Mouse (Mus musculus) granulocyte monocyte progenitor cell, adult 5-6 weeks (primary cell): ENCODE data around the gene Spdye4a. TPM values are rescaled to one million over a fixed set of nuclear protein-coding genes. Genes with fewer than 3 reads are reported as not detected.
"Not testable (repeated sequence)": the region's sequence is repeated elsewhere in the genome, so short reads cannot be mapped to it uniquely, and the experiment has no call there.

Experiments
- ATAC-seq: replicated peaks from 2 replicates; pipeline ENCODE4 v1.8.0; 2016; ENCODE audit warnings: mild to moderate bottlenecking, moderate TSS enrichment, inconsistent platforms; ENCODE audit not compliant: poor library complexity, severe bottlenecking
- total RNA-seq, 2 experiments: library from RNA; stranded (forward) in 1 of 2; stranded (reverse) in 1 of 2; fragments of 200-712, 200-1000 nt in 1 of 2; fragments of >200 nt in 1 of 2; fragmentation: Nextera tagmentation in 1 of 2; gene quantifications; 2 replicates each; pipeline ENCODE4 v1.2.3; 2014 to 2017

The Spdye4a gene
- total RNA-seq, 2 experiments from 2014 or later: not detected

DNA sequence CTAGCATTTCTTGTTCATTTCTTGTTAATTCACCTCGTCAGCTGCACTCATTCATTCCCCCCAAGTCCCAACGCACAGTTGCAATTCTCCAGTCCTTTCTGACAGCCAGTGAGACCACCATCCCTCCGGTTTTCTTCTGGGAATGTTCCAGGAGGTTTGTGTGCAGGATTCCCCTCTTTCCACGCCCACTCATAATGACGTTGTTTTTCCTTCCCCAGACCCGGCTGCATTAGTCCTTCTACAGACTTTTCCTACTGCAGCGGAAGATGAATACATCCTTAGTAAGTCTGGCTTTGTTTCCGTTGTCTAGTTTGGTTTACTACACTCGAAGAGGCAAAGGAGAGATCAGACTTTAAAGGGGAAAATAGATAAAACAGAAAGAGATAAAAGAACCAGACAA lies 9.3 kb upstream of the Spdye4a start:
- no peak for ATAC-seq

DNA sequence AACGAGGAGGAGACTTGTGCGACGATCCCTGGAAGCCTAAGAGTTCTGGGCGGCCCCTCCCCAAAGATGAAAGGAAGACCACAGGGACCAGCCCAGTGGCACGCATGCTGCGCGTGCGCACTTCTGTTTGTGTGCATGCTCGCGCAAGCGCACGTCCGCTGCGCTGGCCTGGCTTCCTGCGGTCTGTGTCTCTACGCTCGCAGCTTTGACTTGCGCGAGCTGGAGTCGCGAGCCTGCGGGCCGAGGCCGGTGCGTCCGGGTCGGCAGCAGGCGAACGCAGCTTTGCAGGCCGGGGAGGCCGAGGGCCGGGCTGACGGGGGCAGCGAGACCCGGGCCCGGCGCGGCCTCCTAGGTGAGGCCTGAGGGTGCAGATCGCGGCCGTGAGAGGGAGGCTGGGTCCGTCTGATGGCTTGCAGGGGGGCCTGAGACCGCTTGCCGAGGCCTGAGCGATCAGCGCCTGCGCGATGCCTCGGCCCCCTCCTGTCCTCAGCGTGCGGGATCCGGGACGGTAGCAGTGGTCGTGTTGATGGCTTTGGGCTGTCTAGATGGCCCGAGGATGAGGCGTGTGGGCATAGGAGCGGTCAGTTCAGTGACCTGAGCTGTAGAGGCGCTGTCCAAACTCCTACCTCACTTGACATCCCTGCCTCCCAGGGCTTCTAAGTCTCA lies 8.5 kb upstream of the Spdye4a start, which contains the start of gene Zfp12:
Zfp12 (plus strand) TSS at position 136 of the 666 bp plus-strand sequence.
- peak; percentile 93 for ATAC-seq

DNA sequence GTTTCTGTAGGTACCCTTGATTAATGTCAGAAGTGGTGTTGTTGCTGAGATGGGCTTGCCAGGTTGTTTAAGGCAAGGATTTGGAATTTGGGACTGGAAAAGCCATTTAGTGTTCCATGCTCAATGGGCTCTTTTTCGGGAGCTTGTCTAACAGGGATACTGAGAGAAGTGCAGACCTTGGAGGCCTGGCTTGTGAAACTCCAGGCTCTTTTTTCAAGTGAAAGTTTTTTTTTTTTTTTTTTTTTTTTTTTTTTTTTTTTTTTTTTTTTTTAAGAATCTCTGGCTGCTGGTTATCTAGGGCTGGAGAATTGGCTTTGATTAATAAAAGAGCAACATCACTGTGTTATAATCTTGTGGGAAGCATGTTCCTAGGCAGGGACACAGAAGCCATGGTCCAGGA lies 4.4 kb downstream of the Spdye4a start:
- ATAC-seq: no peak

DNA sequence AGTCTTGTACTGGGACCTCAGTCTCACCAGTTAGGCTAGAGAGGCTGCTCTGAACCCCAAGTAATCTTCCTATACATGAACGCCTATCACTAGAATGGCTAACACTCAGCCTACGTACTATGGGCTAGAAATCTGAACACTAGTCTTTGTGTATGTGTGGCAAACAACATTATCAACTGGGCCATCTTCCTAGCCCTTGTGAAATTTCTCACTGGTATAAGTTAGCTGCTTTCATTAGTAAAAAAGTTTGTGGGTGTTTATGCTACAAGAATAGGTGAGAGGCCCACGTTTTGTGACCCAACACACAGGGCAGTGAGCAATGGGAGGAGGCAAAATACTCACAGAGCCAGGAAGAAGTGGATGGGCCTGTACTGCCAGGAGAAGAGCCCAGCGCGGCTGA lies 5.7 kb downstream of the Spdye4a start:
- ATAC-seq: no peak

DNA sequence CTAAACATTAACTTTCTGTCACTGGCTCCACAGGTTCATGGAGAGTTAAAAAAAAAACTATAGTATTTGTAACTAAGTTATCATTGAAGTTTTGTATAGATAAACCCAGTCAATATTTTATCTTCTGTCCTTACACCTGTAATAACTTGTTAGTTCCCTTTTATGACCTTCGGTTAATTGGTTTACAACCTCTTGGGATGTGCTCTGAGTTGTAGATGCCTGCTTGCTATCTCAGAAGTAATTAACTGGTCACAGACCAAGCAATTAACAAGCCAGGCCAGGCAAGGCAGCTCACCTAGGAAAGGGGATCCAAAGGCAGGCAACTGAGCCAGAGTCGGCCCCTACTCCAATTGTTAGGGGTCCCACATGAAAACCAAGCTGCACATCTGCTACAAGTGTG lies 12.9 kb downstream of the Spdye4a start:
- ATAC-seq: no peak

DNA sequence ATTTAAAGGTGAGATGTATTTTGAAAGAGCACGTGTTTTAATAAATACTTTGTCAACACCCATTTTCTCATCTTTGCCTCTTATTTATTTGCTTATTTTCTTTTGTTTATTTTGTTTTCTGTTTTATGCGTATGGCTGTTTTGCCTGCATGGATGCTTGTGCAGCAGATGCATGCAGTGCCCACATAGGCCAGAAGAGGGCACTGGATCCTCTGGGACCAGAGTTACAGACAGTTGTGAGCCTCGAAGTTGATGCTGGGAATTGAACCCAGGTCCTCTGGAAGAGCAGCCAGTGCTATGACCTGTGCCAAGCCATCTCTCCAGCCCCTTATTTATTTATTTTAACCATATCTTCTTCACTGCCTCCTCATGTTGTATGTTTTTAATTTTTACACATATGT lies 21.7 kb downstream of the Spdye4a start:
- ATAC-seq: no peak

DNA sequence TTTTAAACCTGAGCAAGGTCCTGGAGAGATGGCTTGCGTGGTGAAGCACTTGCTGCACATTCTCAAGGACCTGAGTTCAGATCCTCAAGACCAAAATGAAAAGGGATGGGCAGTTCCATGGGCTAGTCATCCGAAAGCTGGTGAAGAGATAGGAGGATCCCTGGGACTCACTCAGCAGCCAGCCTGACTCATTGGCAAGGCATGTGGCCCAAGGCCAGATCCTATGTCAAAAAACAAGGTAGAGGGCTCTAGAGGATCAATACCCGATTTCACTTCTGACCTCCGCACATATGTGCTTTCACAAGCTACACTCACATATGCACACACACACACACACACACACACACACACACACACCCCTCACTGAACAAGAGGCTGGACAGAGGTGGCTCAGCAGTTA lies 30.2 kb downstream of the Spdye4a start:
- no peak for ATAC-seq

DNA sequence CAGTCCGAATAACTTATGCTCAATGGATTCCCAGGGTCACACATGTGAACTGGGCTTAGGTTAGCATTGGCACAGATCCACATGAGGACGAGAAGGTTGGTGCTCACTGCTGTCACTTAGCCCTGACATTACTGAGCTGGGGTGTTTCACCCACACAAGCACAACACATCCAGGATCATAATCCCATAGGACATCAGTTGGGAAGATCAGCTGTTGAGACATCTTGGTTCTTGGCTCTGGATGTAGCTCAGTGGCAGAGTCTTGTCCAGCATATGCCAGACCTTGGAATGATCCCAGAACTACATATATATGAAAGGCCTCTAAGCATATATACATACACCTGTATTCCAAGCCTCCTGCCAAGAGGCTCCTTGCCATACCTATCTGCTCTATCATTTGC lies 31.5 kb downstream of the Spdye4a start:
- no peak for ATAC-seq

DNA sequence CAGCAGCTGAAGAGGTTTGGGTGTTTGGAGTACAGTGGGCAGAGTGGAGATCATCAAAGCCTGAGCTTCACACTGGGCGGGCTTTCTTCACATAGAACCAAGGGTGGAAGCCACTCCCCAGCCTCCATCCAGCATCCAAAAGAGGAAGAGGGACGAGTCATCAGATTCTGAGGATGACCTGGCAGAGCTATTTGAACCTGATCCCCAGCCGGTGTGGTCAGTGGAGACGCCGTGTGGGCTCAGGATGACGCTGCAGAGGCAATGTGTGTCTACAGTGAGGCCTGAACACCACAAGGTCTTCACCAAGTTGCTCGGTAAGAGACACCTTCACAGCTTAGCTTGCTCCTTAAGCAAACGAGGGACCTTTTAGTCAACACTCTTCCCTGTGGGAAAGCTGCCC lies 31.9 kb downstream of the Spdye4a start:
- 0 out of 2 replicates have a peak, but pooled peaks have one; percentile 35 for ATAC-seq

DNA sequence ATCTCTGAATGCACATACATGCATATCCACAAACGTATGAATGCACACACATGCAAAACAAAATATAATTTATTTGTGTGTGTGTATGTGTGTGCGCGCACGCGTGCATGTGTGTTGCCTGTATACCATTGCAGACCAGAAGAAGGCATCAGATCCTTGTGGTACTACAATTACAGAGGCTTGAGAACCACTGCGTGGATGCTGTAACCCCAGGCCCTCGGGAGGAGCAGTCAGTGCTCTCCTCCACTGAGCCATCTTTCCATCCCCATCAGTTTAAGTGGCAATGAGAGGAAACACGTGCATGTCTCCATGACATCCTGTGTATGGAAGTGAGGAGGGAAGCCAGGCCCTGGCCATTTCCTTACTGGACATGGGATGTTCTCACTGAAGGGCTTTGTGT lies 33.9 kb downstream of the Spdye4a start:
- ATAC-seq: no peak

DNA sequence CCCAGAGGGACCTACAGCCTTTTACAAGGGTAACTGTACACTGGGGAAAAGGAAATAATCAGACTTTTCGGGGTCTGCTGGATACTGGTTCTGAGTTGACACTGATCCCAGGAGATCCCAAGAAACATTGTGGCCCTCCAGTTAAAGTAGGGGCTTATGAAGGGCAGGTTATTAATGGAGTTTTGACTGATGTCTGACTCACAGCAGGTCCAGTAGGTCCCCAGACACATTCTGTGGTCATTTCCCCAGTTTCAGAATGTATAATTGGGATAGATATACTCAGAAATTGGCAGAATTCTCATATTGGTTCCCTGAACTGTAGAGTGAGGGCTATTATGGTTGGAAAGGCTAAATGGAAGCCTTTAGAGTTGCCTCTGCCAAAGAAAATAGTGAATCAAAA lies 38.7 kb downstream of the Spdye4a start:
- not testable (repeated sequence) for ATAC-seq

DNA sequence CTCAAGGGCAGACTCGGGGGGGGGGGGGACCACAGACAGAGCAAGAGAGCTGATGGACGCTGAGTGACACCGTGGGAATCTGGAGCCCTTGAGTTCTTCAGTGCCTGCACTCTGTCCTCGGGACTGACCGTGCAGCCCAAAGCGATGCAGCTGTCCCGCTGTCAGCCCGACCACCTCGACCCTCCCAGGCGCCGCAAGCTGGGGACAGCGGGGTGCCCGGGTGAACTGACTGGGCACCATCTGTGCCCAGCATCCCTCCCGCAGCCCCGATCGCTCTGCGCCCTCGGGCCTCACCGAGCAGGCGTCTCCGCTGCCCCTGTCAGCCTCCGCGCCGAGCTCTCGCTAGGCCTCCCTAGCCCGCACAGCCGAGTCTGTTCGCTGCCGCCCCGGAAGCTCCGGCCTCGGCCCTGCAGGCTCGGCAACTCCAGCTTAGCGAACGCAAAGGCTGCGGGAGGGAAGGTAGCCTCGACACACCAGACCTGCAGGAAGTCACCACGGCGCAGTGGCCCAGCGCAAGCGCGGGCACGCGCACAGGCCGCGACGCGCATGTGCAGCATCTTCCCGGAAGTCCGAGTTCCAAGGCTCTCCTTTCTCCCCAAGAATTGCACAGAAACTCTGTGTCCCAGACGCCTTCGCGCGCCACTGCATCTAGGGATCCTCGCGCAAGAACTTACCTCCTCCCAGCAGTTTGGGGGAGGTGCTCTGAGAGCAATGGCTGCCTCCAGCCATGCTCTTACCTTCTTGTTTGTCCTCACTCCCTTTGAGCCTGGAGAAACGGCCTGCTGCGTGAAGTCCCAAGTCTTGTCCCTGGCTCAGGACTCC lies 46.2 kb downstream of the Spdye4a start, which contains the start of the genes Rbak and Spdye4b:
Rbak (minus strand) TSS at position 521 of the 822 bp plus-strand sequence.
Spdye4b (plus strand) TSS at position 763 of the 822 bp plus-strand sequence.
- peak; percentile 92 for ATAC-seq

DNA sequence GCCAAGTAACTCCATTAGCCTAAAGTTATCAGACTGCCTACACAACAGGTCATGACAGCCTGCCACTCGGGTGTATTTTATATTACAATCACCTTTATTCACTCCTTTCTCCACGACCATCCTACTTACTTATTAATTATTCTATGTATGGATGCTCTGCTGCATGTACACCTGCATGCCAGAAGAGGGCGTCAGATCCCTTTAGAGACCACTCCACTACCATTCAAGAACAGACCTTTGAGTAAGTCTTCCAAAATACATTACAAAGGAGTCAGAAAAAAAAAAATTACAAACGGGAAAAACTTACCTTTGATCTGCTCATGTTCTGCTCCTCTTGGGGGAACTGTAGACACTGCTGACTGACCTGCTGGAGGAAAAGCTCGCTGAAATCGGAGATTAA lies 47.5 kb downstream of the Spdye4a start:
- no peak for ATAC-seq

DNA sequence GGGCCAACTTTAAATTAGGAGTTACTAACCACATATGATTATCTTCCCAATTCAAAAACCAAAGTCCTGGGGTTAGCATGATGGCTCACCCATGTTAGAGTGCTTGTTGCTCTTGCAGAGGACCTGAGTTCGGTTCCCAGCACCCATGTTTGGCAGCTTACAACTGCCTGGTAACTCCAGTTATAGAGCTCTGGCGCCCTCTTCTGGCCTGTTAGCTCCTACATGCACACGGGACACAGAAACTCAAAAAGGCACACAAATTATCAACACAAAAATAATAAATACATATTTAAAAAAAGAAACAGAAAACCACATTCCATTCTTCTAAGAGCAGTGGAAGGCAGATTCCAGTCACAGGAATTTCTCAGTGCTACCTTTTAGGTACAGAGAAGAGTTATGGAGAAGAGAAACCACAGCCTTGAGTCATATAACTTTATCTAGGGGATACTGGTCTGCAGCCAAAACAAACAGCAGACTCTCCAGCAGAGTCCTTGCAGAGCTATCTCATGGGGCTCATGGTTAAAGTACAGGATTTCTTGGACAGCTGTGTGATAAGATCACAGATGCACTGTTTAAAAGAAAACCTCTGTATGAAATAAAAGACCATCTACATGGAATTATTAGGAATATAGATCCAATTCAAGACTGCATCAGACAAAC lies 49.0 kb downstream of the Spdye4a start:
- ATAC-seq: no peak

DNA sequence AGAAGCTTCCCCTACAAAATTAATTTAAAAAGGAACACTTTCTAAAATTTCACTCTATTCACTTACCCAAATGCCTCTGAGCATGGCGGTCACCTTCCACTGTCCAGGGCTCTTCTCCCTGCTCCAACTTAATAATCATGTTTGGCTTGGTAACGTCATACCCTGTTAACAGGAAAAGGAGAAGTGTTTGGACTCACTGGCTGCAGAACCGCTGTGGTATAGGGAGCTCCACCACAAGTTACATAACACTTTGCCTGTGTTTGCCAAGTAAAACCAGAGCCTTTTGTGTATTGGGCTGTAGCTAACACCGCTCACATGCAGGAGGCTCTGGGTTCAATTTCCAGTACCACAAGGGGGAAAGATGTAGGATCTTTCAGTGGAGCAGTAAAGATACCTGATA lies 50.7 kb downstream of the Spdye4a start:
- peak; percentile 71 for ATAC-seq

Other genes starting within 250 kb of the Spdye4a start
- 41.1 and 42.5 TPM in 2 replicates for gene Rnf216, start 113.9 kb downstream of the Spdye4a start, total RNA-seq (2014; fragmentation: Nextera tagmentation)
- 33.1 and 37.3 TPM in 2 replicates for gene Rnf216, start 113.9 kb downstream of the Spdye4a start, total RNA-seq (2017)
- gene Olfr718-ps1, start 79.3 kb downstream of the Spdye4a start, total RNA-seq (2014; fragmentation: Nextera tagmentation): 0.19 TPM in 1 of 2 replicates, not detected in the other
- not detected in 2 replicates for gene Olfr718-ps1, start 79.3 kb downstream of the Spdye4a start, total RNA-seq (2017)
- gene Rbak, start 46.1 kb downstream of the Spdye4a start, total RNA-seq (2014; fragmentation: Nextera tagmentation): 7.9 and 10.9 TPM in 2 replicates
- gene Rbak, start 46.1 kb downstream of the Spdye4a start, total RNA-seq (2017): 10.3 and 14.3 TPM in 2 replicates
- gene Spdye4b, start 45.9 kb downstream of the Spdye4a start, total RNA-seq (2014; fragmentation: Nextera tagmentation): not detected in 2 replicates
- gene Spdye4b, start 45.9 kb downstream of the Spdye4a start, total RNA-seq (2017): not detected in 2 replicates
- 7.6 and 8.6 TPM in 2 replicates for gene Zfp12, start 8.3 kb upstream of the Spdye4a start, total RNA-seq (2014; fragmentation: Nextera tagmentation)
- gene Zfp12, start 8.3 kb upstream of the Spdye4a start, total RNA-seq (2017): 10.6 and 12.6 TPM in 2 replicates
- gene Zfp316, start 43.1 kb upstream of the Spdye4a start, total RNA-seq (2014; fragmentation: Nextera tagmentation): 2.8 and 3.5 TPM in 2 replicates
- 2.7 and 3.5 TPM in 2 replicates for gene Zfp316, start 43.1 kb upstream of the Spdye4a start, total RNA-seq (2017)
- gene Zfp853, start 66.7 kb upstream of the Spdye4a start, total RNA-seq (2014; fragmentation: Nextera tagmentation): not detected in 2 replicates
- not detected in 2 replicates for gene Zfp853, start 66.7 kb upstream of the Spdye4a start, total RNA-seq (2017)
- gene E130309D02Rik, start 88.5 kb upstream of the Spdye4a start, total RNA-seq (2014; fragmentation: Nextera tagmentation): 40.5 and 47.3 TPM in 2 replicates
- gene E130309D02Rik, start 88.5 kb upstream of the Spdye4a start, total RNA-seq (2017): 16.5 and 22.4 TPM in 2 replicates
- 57.9 and 81.0 TPM in 2 replicates for gene Zdhhc4, start 102.4 kb upstream of the Spdye4a start, total RNA-seq (2014; fragmentation: Nextera tagmentation)
- gene Zdhhc4, start 102.4 kb upstream of the Spdye4a start, total RNA-seq (2017): 38.5 and 49.2 TPM in 2 replicates
- gene Grid2ip, start 130.4 kb upstream of the Spdye4a start, total RNA-seq (2014; fragmentation: Nextera tagmentation): not detected in 2 replicates
- not detected in 2 replicates for gene Grid2ip, start 130.4 kb upstream of the Spdye4a start, total RNA-seq (2017)
- 82.9 and 104 TPM in 2 replicates for gene Kdelr2, start 176.9 kb upstream of the Spdye4a start, total RNA-seq (2014; fragmentation: Nextera tagmentation)
- 161 and 171 TPM in 2 replicates for gene Kdelr2, start 176.9 kb upstream of the Spdye4a start, total RNA-seq (2017)
- gene Daglb, start 237.7 kb upstream of the Spdye4a start, total RNA-seq (2014; fragmentation: Nextera tagmentation): 11.7 and 22.8 TPM in 2 replicates
- 24.1 and 25.0 TPM in 2 replicates for gene Daglb, start 237.7 kb upstream of the Spdye4a start, total RNA-seq (2017)